Mouse (Mus musculus) cerebellum, adult 2 months (tissue): ENCODE data around the gene Ccdc182. TPM values are rescaled to one million over a fixed set of nuclear protein-coding genes. Genes with fewer than 3 reads are reported as not detected.

Source experiments
- DNase-seq, 2 experiments: peaks; one replicate each; pipeline ENCODE4 v3.0.0; 2021
- H3K27ac ChIP-seq: fragments of 200-500 bp; 2 replicates; pipeline ENCODE4 v1.5.1; 2012; ENCODE audit warnings: low read length, control low read depth, inconsistent platforms; ENCODE audit not compliant: insufficient read depth
- H3K27me3 ChIP-seq: fragments of 200-500 bp; 2 replicates; pipeline ENCODE4 v1.6.1; 2012; ENCODE audit warnings: inconsistent platforms, mild to moderate bottlenecking, low read length, moderate library complexity; ENCODE audit not compliant: control insufficient read depth, insufficient read depth
- H3K4me1 ChIP-seq: fragments of 200-500 bp; 2 replicates; pipeline ENCODE4 v1.6.1; 2011; ENCODE audit warnings: low read length; ENCODE audit not compliant: control insufficient read depth, insufficient read depth
- H3K4me3 ChIP-seq: fragments of 200-500 bp; replicated peaks from 2 replicates; pipeline ENCODE3; 2011; ENCODE audit warnings: mild to moderate bottlenecking, low read depth, low read length, control low read depth; ENCODE audit not compliant: insufficient read depth
- CTCF ChIP-seq: fragments of 200-500 bp; IDR thresholded peaks from 2 replicates; pipeline ENCODE4 v1.5.1; 2011; ENCODE audit warnings: low read depth, mild to moderate bottlenecking, control low read depth, low read length, moderate library complexity, borderline replicate concordance; ENCODE audit not compliant: insufficient read depth
- POLR2A ChIP-seq: fragments of 200-500 bp; IDR thresholded peaks from 2 replicates; pipeline ENCODE4 v1.6.1; 2011; ENCODE audit warnings: low read length, control low read depth, borderline replicate concordance; ENCODE audit not compliant: insufficient read depth
- WGBS: fragments of 180-500 bp; shearing (Covaris S2); methylation state at CpG from one replicate; pipeline ENCODE4 v1.1.7; 2018; 5-methylcytosine and 5-hydroxymethylcytosine counted together
- polyA plus RNA-seq: library from polyadenylated mRNA; depleted of rRNA; stranded (reverse); fragments of >200 nt; gene quantifications from 2 replicates; pipeline ENCODE4 v1.2.3, GENCODE M21; 2012; rRNA removed

Gene Ccdc182
- polyA plus RNA-seq, 1 experiment, result 0.23 TPM

DNA sequence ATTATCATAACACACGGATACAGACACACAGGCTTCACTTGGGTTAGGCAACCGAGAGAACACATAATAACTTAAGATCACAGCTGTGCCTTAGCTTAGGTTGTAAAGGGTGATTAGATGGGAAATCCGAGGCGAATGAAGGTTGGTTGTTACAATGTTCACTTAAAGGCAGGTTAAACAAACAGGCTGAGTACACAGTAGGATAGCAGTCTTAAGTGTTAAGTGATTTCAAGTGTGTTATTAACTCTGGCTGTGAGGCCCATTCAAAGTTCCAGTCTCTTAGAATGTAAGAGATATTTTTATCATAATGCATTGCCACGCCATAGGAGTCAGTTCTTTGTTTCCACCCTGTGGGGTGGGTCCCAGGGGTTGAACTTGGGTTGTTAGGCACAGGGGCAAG, 41.0 kb downstream of the Ccdc182 start:
- no peak for DNase-seq
- H3K27me3 ChIP-seq, result no peaks in the 10 kb centered on the region
- no peak for TF ChIP-seq CTCF
- no peak for TF ChIP-seq POLR2A
- WGBS, result 73% methylated on average over 5 of the region's 5 CpGs
- H3K4me3 ChIP-seq, result no peak overlapping the region
- no peaks in the 10 kb centered on the region for H3K4me1 ChIP-seq
- H3K27ac ChIP-seq, result no peak overlapping the region

DNA sequence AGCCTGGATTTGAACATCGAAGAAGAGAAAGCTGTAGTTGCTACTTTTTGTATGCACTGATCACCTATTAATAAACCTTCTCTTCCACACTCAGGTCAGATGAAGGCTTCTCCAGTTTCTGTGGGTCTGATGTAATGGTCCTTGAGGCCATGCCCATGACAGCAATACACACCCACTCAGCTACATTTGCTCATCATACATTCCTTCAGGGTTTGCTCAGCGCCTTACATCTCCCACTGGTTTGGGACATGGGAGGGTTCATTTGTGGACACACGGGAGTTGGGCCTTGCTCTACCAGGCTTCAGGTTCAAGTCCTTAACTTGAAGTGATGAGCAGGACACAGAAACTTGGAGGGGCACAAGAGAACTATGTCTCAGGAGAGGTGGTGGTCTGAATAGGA, 44.1 kb downstream of the Ccdc182 start:
- no peak overlapping the region for H3K4me3 ChIP-seq
- 97% methylated on average over 3 of the region's 3 CpGs for WGBS

More for the DNA sequence above, 44.1 kb downstream of the Ccdc182 start:
- H3K27ac ChIP-seq, result no peak overlapping the region
- no peaks in the 10 kb centered on the region for H3K27me3 ChIP-seq
- TF ChIP-seq POLR2A (no peak), CTCF (no peak)
- DNase-seq, result no peak
- H3K4me1 ChIP-seq, result no peaks in the 10 kb centered on the region

Other genes starting within 250 kb of the Ccdc182 start
- 350 and 367 TPM in 2 replicates for gene Srsf1, start 246.7 kb upstream of the Ccdc182 start, polyA plus RNA-seq
- gene Vezf1, start 225.8 kb upstream of the Ccdc182 start, polyA plus RNA-seq, result 29.6 and 30.2 TPM in 2 replicates
- 41.6 and 42.0 TPM in 2 replicates for gene Cuedc1, start 196.0 kb upstream of the Ccdc182 start, polyA plus RNA-seq
- 90.0 and 90.4 TPM in 2 replicates for gene Mrps23, start 89.7 kb upstream of the Ccdc182 start, polyA plus RNA-seq